Mouse (Mus musculus) c-Kit-positive CD71-positive TER-119-positive erythroid progenitor cells, embryonic 14.5 days (primary cell): ENCODE data around the gene Mfng.

Experiments used
- DNase-seq: peaks from one replicate; pipeline ENCODE4 v3.0.0-alpha.2; 2013; ENCODE audit warnings: low spot score

The Mfng gene

DNA sequence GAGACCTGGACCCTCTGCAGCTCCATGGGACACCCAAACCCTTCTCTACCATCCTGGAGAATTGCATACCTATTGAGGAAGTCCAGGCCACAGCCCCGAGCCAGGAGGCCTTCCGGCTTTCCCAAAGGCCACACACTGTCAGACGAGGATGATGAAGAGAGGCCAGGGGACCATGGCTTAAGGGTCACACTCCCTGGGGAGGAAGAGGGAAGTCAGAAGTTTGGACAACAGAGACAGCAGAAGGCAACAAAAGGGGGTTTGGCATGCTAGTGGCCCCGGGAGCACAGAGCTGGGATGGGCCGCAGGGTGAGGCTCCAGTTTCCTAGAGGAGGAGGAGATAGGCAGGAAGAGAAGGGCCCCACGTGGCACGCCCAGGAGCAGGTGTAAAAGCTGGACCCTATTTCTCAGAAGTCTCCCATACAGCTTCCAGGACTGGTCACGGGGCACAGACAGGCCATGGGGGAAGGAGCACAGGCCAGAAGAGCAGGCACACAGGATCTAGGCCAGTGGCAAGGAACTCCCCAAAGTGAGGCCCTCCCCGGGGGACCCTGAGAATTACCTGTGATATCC, 14.1 kb upstream of the Mfng start:
- no peak for DNase-seq

DNA sequence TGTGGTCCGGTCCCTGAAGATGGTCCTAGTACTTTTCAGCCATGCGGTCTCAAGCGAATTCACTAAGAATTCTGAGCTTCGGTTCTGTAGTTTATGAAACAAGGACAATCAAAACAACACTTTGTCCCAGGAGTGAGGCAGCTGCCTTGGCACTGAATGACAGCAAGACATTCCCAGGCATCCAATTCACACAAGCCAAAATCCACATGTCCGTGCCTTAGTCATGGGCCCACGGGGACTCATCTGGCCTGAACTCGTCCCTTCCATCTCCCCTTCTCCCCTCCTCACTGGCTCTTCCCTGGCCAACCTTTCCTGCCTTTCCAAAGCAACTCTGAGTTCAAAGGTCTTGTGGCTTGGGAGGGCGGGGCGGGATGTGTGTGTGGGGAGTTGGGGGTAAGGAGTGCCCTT, 13.1 kb upstream of the Mfng start:
- DNase-seq, result no peak

DNA sequence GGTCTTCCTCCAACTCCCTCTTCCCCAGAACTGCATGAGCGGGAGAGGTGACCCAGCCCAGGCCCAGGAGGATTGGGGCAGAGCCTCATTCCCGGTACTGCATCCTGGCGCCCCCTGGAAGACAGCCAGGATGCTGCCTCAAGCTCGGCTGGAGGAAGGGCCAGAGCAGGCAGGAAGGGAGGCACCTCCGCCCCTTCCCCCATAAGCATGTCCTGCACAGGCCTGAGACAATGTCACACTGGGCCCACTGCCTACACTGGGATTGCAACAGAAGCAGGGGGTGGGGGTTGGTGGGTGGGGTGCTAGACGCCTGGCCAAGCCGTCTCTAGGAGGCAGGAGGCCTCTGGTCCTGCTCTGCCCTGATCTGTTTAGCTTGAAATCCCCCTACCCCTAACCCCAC, 12.7 kb upstream of the Mfng start:
- DNase-seq, result no peak

DNA sequence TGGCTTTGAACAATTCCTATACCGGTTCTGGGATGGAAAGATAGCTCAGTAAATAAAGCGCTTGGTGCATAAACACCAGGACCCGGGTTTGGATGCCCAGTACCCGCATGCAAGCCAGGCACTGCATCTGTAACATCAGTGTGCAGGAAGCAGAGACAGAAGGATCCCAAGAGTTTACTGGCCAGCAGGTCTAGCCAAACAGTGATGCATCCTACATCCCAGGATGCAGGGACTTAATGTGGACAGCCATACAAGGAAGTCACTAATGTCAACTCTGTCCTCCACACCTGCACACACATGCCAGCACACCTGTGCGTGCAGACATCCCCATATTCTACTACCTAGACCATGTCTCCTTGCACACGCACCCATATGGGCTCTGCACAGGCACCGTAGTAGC, 12.0 kb upstream of the Mfng start:
- DNase-seq, result no peak

DNA sequence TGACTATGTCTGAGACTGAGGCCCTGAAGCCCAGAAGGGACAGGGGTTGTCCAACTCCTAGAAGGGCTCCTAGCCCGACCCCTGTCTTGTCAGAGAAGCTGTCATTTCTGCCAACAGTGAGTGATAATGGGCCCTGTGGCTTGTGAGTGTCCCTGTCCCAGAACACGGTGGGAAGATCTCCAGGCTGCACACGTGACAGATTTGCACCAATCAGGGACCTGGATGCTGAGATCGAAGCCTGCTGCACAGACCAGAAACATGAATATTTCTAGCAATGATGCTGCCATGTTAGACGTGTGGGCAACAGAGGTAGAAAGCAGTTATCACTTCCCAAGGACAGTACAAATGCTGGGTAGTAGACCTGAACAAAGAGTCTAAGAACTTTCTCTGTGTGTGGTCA, 11.2 kb upstream of the Mfng start:
- DNase-seq, result no peak

DNA sequence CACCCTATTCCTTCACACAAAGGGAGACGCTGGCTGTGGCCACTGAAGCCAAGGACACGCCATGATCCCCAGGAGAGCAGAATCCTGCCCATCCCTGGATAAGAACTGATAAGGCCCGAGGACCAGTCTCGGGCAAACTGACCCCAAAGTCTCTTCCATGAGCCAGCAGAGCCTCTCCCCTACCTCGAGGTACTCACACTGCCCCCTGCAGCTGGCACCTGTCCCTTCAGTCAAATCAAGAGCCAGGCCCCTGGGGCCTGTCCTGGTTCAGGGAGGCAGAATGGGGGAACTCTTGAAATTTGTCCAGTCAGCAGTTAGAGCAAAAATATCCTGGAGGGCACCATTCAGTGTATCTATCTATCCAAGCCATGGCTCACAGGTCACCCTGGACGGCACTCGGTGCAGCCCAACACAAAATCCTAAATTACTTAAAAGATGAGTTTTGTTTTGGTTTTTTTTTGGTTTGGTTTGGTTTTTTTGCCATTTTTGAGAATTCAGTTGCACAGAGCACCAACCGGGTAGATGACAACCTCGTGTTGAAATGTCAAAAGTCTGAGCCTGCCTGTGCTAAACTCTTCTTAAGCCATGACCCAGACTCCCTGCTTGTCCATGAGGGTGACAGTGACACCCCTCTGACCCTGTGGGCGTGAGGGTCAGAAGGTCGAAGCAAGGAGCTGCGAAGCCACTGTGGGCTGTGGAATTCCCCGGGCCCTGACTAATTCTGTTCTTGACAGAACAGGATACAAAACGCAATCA, 9.3 kb upstream of the Mfng start:
- DNase-seq, result no peak

DNA sequence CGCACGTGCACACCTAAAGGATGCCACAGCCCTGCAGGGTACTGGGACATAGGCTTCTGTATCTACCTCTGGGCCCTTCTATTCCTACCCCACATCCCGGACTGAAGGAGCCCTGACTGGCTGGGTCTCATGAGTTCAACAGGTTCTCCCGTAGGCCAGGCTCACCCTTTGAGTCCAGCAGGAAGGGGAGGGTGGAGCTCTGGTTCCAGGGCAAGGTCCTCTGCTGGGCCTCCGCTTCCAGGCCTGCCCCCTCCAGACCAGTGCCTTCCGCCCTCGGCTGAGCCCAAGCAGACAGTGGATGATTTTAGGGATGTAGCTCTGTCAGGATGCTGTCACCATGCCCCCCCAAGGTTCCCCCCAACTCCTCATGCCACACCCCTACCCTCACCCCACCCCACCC, 7.6 kb upstream of the Mfng start:
- DNase-seq, result no peak

DNA sequence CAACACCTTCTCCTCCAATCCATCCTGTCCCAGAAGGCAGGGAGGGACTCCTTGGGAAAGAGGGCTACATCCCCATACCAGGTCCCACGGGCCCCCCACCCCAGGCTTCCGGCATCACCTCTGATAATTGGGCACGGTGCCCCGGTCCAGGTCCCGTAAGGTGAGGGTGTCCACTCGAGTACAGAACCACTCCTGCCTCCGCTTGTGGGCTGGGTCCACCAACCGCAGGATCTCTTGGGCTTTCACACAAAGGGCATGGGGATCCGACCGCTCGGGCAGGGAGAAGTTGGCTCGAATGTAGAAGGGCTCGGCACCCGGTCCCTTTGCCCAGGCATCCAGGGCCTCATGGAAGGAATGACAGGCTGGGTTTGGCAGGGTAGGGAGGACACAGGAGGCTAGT, 7.1 kb upstream of the Mfng start:
- DNase-seq, result no peak

DNA sequence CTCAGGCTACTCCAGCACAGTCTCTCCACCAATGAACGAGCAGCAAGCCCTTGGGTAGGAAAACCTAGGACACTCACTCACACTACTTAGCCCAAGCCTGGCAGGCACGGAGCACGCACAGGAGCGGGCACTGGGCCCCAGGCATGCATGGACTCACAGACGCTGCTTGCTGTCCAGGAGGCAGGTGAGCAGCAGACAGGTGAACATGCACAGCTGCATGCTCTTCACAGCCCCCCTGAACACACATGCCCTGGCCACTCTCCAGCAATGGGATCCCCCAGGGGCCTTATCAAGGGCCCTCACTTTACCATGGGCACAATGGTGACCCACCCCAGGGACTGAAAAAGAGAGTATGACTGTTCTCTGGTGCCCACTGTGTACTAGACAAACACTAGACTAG, 6.4 kb upstream of the Mfng start:
- no peak for DNase-seq

DNA sequence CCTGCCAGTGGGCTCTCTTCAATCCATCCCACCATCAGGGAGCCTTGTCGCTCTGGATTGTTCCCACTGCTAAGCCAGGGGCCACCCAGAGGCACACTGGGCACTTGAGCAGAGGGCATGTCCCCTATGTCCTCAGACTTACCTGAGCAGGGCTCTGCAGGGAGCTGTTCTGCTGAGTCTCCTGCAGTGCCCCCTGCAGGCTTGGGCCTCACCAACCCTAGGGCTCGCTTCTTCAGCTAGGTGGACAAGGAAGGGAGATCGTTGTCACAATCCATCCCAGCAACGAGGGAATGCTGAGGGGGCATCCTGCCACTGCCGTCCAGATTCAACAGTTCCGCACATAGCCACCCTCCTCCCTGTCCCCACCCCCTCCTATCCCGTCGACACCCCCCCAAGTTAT, 6.0 kb upstream of the Mfng start:
- DNase-seq, result no peak

DNA sequence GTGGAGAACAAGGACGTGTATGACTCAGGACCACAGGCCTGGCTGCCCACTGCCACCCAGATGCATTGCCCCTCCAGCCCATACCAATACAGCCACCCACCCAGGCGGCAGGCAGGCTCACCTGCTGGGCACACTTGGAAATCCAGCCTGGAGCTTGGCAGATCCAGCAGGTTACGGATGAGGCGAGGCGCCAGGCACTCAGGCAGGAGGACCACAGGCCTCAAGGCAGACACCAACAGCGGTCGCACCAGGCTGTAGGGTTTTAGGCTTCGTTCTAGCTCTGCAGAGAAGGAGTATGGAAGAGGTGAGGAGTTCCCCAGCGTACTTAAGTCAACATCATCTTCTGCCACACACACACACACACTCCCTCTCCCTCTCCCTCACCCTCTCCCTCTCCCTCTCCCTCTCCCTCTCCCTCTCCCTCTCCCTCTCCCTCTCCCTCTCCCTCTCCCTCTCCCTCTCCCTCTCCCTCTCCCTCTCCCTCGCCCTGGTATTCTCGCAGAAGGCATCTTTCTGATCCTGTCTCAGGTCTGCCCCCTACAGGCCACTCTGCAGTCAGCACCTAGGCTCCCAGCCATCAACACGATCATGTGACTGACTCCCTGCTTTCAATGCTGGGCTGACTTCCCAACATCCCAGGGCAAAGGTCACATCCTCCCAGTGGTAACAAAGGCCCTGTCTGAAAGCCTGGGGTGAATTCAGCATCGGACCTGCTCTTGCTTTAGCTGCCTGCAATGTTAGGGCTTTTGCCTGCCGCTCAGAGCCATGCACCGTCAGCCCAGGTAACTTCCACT, 5.0 kb upstream of the Mfng start:
- DNase-seq, result peak; percentile 50

DNA sequence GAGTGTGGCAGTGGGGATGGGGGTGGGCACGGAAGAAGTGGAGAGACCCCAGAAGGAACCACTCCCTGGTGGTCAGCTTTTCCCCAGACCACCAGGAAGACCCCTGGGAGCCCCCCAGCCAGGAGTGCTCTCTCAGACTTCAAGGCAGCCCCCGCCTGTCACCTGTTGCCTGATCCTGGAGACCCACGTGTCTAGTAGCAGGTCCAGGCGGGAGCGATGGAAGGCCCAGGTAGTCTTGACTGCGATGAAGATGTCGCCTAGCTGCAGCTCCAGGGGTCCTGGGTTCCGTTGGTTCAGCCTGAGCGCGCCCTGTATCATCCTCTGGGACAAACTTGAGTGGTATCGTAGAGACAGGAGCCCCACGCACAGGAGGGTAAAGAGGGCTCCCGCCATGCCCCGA, 419 bp downstream of the Mfng start:
- DNase-seq, result no peak

DNA sequence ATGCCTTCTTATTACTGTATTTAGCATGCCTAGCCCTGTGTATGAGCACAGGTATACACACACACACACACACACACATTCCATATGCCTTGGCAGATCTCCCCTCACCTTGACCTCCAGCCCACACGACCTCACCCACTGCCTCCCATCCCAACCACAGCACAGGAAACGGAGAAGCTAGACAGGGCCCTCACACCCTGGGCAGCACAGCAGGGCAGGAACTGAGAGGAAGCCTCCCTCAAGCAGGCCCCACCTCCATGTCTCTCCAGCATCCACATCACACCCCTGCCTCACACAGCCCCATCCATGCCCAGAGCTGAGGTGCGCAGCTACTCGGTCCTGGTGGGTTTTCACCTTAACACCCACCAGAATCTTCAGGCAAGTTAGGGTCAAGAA, 909 bp downstream of the Mfng start:
- no peak for DNase-seq

DNA sequence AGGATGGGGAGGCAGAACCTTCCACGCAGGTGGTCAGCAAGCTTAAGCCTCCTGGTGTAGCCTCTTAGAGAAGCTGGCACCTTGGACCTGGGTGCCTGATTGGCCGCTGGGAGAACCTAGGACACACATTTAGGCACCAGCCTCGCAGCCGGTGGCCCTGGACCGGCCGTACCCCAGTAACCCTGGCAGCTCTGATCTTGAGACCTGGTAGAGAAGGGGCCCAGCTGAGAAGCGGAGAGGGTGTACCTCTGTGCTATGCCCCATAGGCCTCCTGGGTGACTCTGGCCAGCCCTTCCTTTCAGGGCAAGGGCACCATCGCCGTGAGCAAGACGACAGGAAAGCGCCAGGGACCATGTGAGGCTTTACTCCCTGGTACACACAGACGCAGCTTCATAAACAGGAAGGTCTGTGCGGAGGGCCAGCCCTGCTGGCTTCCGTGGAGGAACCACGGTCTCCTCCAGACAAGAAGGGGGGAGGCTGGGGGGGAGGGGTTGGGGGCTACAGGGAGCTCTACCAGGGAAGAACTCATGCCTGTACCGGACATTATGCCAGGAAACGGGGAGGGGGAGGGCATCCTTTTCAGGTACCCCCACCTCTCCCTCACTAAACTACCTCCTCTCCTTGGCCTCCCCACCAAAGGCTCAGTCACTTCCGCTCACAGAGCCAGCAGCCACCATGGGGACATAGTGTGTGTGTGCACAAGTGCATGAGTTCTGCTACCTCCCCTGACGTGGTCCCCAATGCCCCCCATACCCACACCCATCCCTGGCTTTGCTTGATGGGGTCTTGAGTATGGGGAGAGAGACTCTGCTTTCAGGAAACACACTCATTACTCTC, 1.5 kb downstream of the Mfng start:
- DNase-seq, result no peak

DNA sequence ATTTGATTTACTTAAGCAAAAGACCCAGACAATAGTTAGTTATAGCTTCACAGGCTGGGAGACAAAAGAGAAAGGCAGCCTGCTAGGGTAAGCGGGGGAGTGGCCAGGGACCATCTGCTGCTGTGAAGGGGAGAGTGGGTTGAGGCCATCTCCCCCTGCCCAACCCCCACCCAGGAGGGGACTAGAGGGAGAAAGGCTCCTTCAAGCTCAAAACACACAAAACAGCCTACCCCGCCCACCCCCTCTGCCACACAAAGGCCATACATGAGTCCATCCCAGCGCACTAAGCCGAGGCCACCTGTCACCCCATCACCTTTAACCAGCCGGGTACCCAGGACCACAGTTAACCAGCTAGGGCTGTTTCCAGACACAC, 2.3 kb downstream of the Mfng start:
- no peak for DNase-seq

DNA sequence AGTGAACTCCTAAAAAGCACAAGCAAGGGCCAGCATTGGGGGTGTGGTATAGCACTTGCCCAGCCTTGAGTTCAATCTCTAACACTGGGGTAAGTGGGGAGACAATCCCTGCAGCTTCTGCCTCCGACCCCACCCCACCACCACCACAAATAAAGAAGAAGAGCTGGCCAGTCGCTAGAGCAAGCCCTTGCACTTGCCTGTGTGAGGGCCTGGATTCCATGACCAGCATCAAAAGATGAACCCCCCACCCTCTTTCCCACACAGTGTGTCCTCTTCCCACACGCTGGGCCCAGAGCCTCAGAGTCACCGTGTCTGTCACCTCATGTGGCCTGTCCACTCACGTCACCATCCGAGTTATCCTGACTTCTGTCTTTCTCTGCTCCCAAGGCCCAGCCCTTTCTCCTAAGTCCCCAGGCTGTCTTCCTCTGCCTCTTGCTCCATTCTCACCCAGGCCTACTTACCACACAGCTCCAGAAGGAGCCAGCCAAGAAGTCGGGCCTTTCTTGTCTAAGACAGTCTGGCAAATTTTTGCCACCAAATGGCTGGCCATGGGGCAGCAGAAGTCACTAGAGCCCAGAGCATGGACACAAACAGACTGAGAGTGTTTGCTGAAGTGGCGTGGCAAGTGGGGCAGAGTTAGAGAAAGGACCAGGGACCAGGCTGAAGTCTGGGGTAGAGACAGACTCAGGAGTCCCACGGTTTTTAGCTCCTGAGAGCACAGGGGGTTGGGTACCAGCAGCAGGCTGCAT, 2.9 kb downstream of the Mfng start:
- DNase-seq, result no peak

DNA sequence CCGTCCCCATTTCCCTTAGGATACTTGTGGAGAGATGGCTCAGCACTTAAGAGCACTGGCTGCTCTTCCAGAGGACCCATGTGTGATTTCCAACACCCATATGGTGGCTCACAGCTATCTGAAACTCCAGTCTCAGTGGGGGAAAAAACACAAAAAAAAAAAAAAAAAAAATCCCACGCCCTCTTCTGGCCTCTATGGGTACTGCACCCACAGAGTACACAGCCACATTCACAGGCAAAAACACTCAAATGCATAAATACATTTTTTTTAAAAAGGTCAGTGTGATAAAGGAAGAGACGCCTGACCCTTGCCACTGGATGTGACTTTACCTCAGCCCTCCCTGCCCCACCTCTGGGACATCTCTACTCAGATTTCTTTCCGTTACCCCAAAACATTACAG, 4.2 kb downstream of the Mfng start:
- no peak for DNase-seq

DNA sequence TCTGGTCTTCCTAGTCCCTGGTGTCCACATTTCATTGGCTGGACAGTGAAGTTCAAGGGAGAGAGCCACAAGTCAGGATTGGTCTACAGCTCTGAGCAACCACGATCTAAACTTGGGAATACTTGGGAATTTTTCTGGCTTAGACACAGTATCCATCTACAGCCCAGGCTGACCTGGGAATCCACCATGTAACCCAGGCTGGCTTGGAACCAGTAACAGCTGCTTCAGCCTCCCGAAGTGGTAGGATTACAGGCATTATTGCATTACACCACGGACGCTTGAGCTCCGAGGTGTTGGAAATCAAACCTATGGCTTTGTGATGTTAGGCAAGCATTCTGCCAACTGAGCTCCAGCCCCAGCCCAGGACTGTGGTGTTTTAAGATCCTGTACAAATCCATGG, 9.6 kb downstream of the Mfng start:
- no peak for DNase-seq

DNA sequence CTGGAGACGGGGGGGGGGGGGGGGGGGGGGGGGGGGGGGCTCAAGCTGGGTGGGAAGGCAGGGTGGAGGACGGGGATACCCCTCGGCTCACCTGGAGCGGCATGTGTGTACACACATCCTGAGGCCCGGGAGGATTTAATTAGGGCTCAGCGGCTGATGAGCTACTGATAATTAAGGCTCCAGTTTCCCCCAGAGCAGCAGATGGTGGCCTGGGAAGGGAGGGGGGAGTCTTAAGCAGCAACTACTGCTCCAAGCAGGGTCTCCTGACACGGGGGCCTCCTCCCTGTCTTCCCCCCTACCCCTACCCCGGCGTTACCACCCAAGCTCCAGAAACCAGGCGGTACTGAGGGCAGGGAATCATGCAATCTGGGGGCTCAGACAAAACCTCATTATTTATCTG, 10.1 kb downstream of the Mfng start:
- DNase-seq, result no peak

DNA sequence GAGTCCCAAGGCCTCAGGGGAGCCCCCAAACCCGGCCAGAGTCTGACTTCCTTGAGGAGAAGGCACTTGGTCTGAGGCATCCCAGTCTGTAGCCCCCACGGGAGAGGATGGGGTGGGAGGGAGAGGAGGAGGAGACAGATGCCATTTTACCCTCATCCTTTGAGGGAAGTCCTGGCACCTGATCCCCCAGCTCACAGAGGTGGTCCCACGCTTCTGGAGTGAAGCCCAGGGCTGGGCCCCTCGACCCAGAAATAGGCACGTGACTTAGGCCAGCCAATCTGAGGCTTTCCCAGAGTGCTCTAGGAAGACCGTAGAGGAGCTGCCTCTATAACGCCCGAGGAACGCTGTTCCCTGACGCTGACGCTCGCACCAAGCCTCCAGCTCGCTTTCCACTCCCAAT, 12.2 kb downstream of the Mfng start:
- DNase-seq, result no peak

DNA sequence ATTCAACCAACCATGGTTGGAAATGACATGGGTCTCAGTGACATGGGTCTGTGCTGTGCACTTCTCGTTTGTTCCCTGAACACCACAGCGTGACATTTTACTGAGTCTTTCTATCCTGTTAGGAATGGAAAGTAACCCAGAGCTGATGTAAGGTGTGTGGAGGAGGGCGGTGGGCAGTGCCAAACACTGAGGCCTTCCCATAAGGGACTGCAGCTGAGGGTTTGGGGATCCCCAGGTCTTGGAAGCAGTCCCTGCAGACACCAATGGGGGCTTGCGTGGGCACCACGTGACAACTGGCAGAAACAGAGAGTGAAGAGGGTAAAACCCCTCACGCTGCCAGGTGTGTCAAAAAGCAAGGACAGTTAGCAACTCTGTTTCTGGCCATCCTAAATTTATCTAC, 15.1 kb downstream of the Mfng start:
- DNase-seq, result no peak
